Mouse (Mus musculus): ENCODE measurements around the gene Gm21885.

GRCm38 (mm10) chr11:94234857-94235256 is 46.8 kb upstream of the Gm21885 start:
- no peak for TF ChIP-seq CTCF (IDR thresholded peaks at IDR 0.05; ENCODE audit: low read depth)
- no peak for TF ChIP-seq EP300 (IDR thresholded peaks at IDR 0.05; ENCODE audit: low read depth)
